Mouse (Mus musculus): Measurements from ENCODE around the gene Dnph1. TPM values are rescaled to one million over a fixed set of nuclear protein-coding genes. Genes with fewer than 3 reads are reported as not detected.

The Dnph1 gene
- 11.5 and 12.2 TPM in 2 replicates for polyA plus RNA-seq (2021; fragmentation: Nextera tagmentation)
- long read RNA-seq, experiment 1, transcript Dnph1-201 (4 exons, 1,190 nt), result major isoform, 17 of 19 reads
- long read RNA-seq, experiment 1, partial matches to known transcripts, result 1 of 19 reads
- long read RNA-seq, experiment 1, other reads (novel, unspliced or antisense), result 1 of 19 reads
- long read RNA-seq, experiment 2, transcript Dnph1-201 (4 exons, 1,190 nt), result major isoform, 5 of 5 reads
- long read RNA-seq, experiment 2, partial matches to known transcripts, result 0 of 5 reads
- long read RNA-seq, experiment 2, other reads (novel, unspliced or antisense), result 0 of 5 reads

GRCm38 (mm10) chr17:46496623-46497434, at the start of gene Dnph1:
Dnph1 (plus strand) TSS chr17:46496711.

GRCm38 (mm10) chr17:46487431-46487830, 9.1 kb upstream of the Dnph1 start, which contains the start of gene Ttbk1:
Ttbk1 (minus strand) TSS chr17:46487675.

DNA sequence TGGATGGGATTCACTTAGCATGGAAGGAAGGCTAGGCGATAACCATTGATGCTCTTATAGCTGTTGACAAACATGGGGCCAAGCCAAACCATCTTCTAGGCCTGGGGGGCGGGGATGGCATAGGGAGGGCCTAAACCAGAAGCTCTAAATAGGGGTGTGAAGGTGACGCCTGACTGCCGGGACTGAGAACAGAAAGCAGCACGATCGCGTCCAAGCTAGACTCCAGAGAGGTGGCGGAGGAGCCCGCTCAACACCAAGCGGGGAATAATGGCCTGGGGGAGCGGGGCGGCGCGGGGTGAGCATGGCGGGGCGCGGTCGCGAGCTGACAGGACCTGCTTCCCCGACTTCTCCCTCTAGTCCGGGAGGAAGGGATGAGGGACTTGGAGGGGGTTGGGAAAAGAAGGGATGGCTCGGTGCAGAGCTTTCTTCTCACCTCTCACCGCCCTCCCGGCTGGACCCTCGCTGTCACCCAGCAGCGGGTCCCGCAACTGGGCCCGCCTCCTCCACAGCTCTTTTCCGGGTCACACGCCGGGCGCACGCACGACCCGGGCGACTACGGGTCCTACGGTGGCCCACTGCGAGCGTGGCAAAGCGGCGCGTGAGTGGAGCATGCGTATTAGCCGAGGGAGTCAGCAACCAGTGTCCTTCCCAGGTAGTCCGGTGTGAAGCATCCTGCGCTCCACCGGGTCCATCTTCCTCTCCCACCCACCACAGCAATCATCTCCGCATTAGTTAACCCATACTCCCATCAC, 49.5 kb downstream of the Dnph1 start, which contains the start of gene Cul9:
Gene Cul9 (minus strand): TSS at position 576 of the 752 bp plus-strand sequence.

Other genes with a start within 250 kb of the Dnph1 start
- 36.0 and 40.2 TPM in 2 replicates for gene Polr1c, start 248.7 kb upstream of the Dnph1 start, polyA plus RNA-seq (2021; fragmentation: Nextera tagmentation)
- gene Yipf3, start 248.6 kb upstream of the Dnph1 start, polyA plus RNA-seq (2021; fragmentation: Nextera tagmentation), result 178 and 188 TPM in 2 replicates
- gene Lrrc73, start 243.2 kb upstream of the Dnph1 start, polyA plus RNA-seq (2021; fragmentation: Nextera tagmentation), result 10.2 and 12.3 TPM in 2 replicates
- gene Tjap1, start 213.7 kb upstream of the Dnph1 start, polyA plus RNA-seq (2021; fragmentation: Nextera tagmentation), result 10.8 and 16.4 TPM in 2 replicates
- 5.4 and 8.6 TPM in 2 replicates for gene Dlk2, start 199.3 kb upstream of the Dnph1 start, polyA plus RNA-seq (2021; fragmentation: Nextera tagmentation)
- gene Abcc10, start 168.4 kb upstream of the Dnph1 start, polyA plus RNA-seq (2021; fragmentation: Nextera tagmentation), result 2.7 and 3.1 TPM in 2 replicates
- gene Zfp318, start 113.0 kb upstream of the Dnph1 start, polyA plus RNA-seq (2021; fragmentation: Nextera tagmentation), result 2.5 and 3.3 TPM in 2 replicates
- gene Crip3, start 67.8 kb upstream of the Dnph1 start, polyA plus RNA-seq (2021; fragmentation: Nextera tagmentation), result 0.18 TPM in 1 of 2 replicates, not detected in the other
- gene Slc22a7, start 58.3 kb upstream of the Dnph1 start, polyA plus RNA-seq (2021; fragmentation: Nextera tagmentation), result 0.26 TPM in 1 of 2 replicates, not detected in the other
- 4.3 and 5.1 TPM in 2 replicates for gene Ttbk1, start 9.0 kb upstream of the Dnph1 start, polyA plus RNA-seq (2021; fragmentation: Nextera tagmentation)
- 22.6 and 27.2 TPM in 2 replicates for gene Cul9, start 49.7 kb downstream of the Dnph1 start, polyA plus RNA-seq (2021; fragmentation: Nextera tagmentation)
- 2.3 and 3.8 TPM in 2 replicates for gene Srf, start 59.5 kb downstream of the Dnph1 start, polyA plus RNA-seq (2021; fragmentation: Nextera tagmentation)
- gene Ptk7, start 132.8 kb downstream of the Dnph1 start, polyA plus RNA-seq (2021; fragmentation: Nextera tagmentation), result 1.2 and 1.3 TPM in 2 replicates
- gene Klc4, start 149.3 kb downstream of the Dnph1 start, polyA plus RNA-seq (2021; fragmentation: Nextera tagmentation), result 10.7 and 11.1 TPM in 2 replicates
- 103 and 112 TPM in 2 replicates for gene Mrpl2, start 149.5 kb downstream of the Dnph1 start, polyA plus RNA-seq (2021; fragmentation: Nextera tagmentation)
- gene Cul7, start 153.6 kb downstream of the Dnph1 start, polyA plus RNA-seq (2021; fragmentation: Nextera tagmentation), result 4.0 and 4.1 TPM in 2 replicates
- gene Rrp36, start 177.6 kb downstream of the Dnph1 start, polyA plus RNA-seq (2021; fragmentation: Nextera tagmentation), result 20.0 and 20.9 TPM in 2 replicates
- gene Mea1, start 182.1 kb downstream of the Dnph1 start, polyA plus RNA-seq (2021; fragmentation: Nextera tagmentation), result 233 and 236 TPM in 2 replicates
- gene Klhdc3, start 184.2 kb downstream of the Dnph1 start, polyA plus RNA-seq (2021; fragmentation: Nextera tagmentation), result 163 and 190 TPM in 2 replicates
- gene Ppp2r5d, start 208.4 kb downstream of the Dnph1 start, polyA plus RNA-seq (2021; fragmentation: Nextera tagmentation), result 46.1 and 49.2 TPM in 2 replicates
- gene Pex6, start 214.8 kb downstream of the Dnph1 start, polyA plus RNA-seq (2021; fragmentation: Nextera tagmentation), result 9.6 and 12.9 TPM in 2 replicates
- gene Gnmt, start 232.5 kb downstream of the Dnph1 start, polyA plus RNA-seq (2021; fragmentation: Nextera tagmentation), result 0.41 and 2.7 TPM in 2 replicates

Data from layer of hippocampus, adult 6 months (tissue).